Mouse (Mus musculus) lung, embryonic 14.5 days (tissue): ENCODE results near the gene Tmem268. TPM values are rescaled to one million over a fixed set of nuclear protein-coding genes. Genes with fewer than 3 reads are reported as not detected.

Experiments
- ATAC-seq: fragments of 200-750 bp; cut with Nextera tagmentation; 2 replicates; pipeline ENCODE4 v1.8.0; 2017; ENCODE audit warnings: mild to moderate bottlenecking, moderate TSS enrichment, moderate library complexity; ENCODE audit not compliant: insufficient read depth
- DNase-seq: peaks from one replicate; pipeline ENCODE4 v3.0.0-alpha.2; 2015
- H3K27ac ChIP-seq: fragments of 300-500 bp; sonication (generic); 2 replicates; pipeline ENCODE4 v1.5.1; 2014; ENCODE audit warnings: low read depth, mild to moderate bottlenecking, moderate library complexity
- H3K27me3 ChIP-seq: fragments of 300-500 bp; sonication (generic); 2 replicates; pipeline ENCODE4 v1.6.1; 2014; ENCODE audit warnings: low read length, control low read depth; ENCODE audit not compliant: insufficient read depth
- H3K36me3 ChIP-seq: fragments of 300-500 bp; sonication (generic); 2 replicates; pipeline ENCODE4 v1.6.1; 2014; ENCODE audit warnings: control low read depth; ENCODE audit not compliant: insufficient read depth
- H3K4me1 ChIP-seq: fragments of 300-500 bp; sonication (generic); 2 replicates; pipeline ENCODE4 v1.6.1; 2014; ENCODE audit warnings: antibody characterized with exemption, control low read depth; ENCODE audit not compliant: insufficient read depth
- H3K4me2 ChIP-seq: fragments of 300-500 bp; sonication (generic); 2 replicates; pipeline ENCODE4 v1.6.1; 2014; ENCODE audit warnings: mild to moderate bottlenecking
- H3K4me3 ChIP-seq: fragments of 300-500 bp; sonication (generic); 2 replicates; pipeline ENCODE4 v1.5.1; 2014; ENCODE audit warnings: low read depth, low read length
- H3K9ac ChIP-seq: fragments of 300-500 bp; sonication (generic); 2 replicates; pipeline ENCODE4 v1.6.1; 2014
- H3K9me3 ChIP-seq: fragments of 300-500 bp; sonication (generic); 2 replicates; pipeline ENCODE4 v1.6.1; 2016; ENCODE audit warnings: low read depth, low read length, control low read depth
- CTCF ChIP-seq: IDR thresholded peaks from 2 replicates; pipeline ENCODE4 v1.5.1; 2016; ENCODE audit warnings: antibody characterized with exemption, low read depth
- WGBS: fragments of 180-500 bp; shearing (Covaris S2); extraction: QIAGEN DNeasy Blood & Tissue Kit; methylation state at CpG from one replicate; pipeline ENCODE4 v1.1.7; 2014; 5-methylcytosine and 5-hydroxymethylcytosine counted together
- polyA plus RNA-seq: library from polyadenylated mRNA; unstranded; fragments of >200 nt; fragmentation: Nextera tagmentation; extraction: Ambion mirVana; gene quantifications from 2 replicates; pipeline ENCODE4 v1.2.1, GENCODE M21; 2014

Gene Tmem268
- polyA plus RNA-seq, 1 experiment from 2014 or later: 8.2 TPM

GRCm38 (mm10) chr4:63530409-63530808 is 28.2 kb upstream of the Tmem268 start:
- no peak overlapping the region for H3K9ac ChIP-seq
- TF ChIP-seq CTCF: no peak
- DNase-seq (no peak), ATAC-seq (no peak)
- H3K9me3 ChIP-seq: no peaks in the 10 kb centered on the region
- no peak overlapping the region for H3K4me2 ChIP-seq
- no peak overlapping the region for H3K27ac ChIP-seq
- H3K4me1 ChIP-seq: no peaks in the 10 kb centered on the region
- H3K27me3 ChIP-seq: no peaks in the 10 kb centered on the region; the same call in 1 of the 2 replicates
- WGBS: 63% methylated on average over 7 of the region's 7 CpGs
- H3K36me3 ChIP-seq: no peaks in the 10 kb centered on the region
- no peak overlapping the region for H3K4me3 ChIP-seq

- WGBS: 72% methylated on average over 4 of the region's 4 CpGs
These were observed 21.0 kb upstream of the Tmem268 start for GRCm38 (mm10) chr4:63537602-63538001.

GRCm38 (mm10) chr4:63542209-63542608 is 16.4 kb upstream of the Tmem268 start:
- H3K4me3 ChIP-seq: no peak overlapping the region
- H3K4me1 ChIP-seq: peaks cover 13% of the 10 kb centered on the region
- WGBS: 36% methylated on average over 2 of the region's 2 CpGs
- H3K9ac ChIP-seq: no peak overlapping the region
- H3K4me2 ChIP-seq: no peak overlapping the region
- no peaks in the 10 kb centered on the region for H3K9me3 ChIP-seq
- ATAC-seq: no peak
- no peak for TF ChIP-seq CTCF
- no peaks in the 10 kb centered on the region for H3K36me3 ChIP-seq
- H3K27ac ChIP-seq: no peak overlapping the region
- DNase-seq: no peak
- no peaks in the 10 kb centered on the region for H3K27me3 ChIP-seq

More at GRCm38 (mm10) chr4:63537602-63538001, 21.0 kb upstream of the Tmem268 start:
- ATAC-seq: no peak
- Histone ChIP-seq H3K9ac (no peak overlapping the region), H3K36me3 (no peaks in the 10 kb centered on the region), H3K4me3 (no peak overlapping the region), H3K9me3 (no peaks in the 10 kb centered on the region), H3K27me3 (no peaks in the 10 kb centered on the region), H3K4me2 (no peak overlapping the region), H3K4me1 (no peaks in the 10 kb centered on the region), H3K27ac (no peak overlapping the region)
- no peak for DNase-seq
- TF ChIP-seq CTCF: no peak

GRCm38 (mm10) chr4:63543746-63544493 is 14.7 kb upstream of the Tmem268 start:
- Histone ChIP-seq H3K9me3 (no peaks in the 10 kb centered on the region), H3K27me3 (no peaks in the 10 kb centered on the region), H3K36me3 (peaks cover 14% of the 10 kb centered on the region), H3K4me1 (peaks cover 13% of the 10 kb centered on the region), H3K9ac (no peak overlapping the region), H3K4me2 (peak overlapping the region; percentile 55), H3K4me3 (peak overlapping the region; percentile 90), H3K27ac (0 out of 2 replicates have a peak overlapping the region, but pooled peaks have one; percentile 4)
- no peak for DNase-seq
- TF ChIP-seq CTCF: peak; percentile 29
- WGBS: 44% methylated on average over 10 of the region's 10 CpGs
- peak; percentile 65 for ATAC-seq

GRCm38 (mm10) chr4:63544494-63545230 is 13.9 kb upstream of the Tmem268 start, which contains the start of gene Atp6v1g1:
Gene Atp6v1g1, plus strand, starts transcription at chr4:63544772.
- WGBS: under 1% methylated on average over 57 of the region's 57 CpGs
- Histone ChIP-seq H3K9me3 (no peaks in the 10 kb centered on the region), H3K27me3 (no peaks in the 10 kb centered on the region), H3K4me3 (peak within 1 kb of the TSS; percentile 90), H3K9ac (peak within 1 kb of the TSS; percentile 89), H3K4me1 (peaks cover 13% of the 10 kb centered on the region), H3K4me2 (peak within 1 kb of the TSS; percentile 88), H3K36me3 (peaks cover 21% of the 10 kb centered on the region), H3K27ac (peak within 1 kb of the TSS; percentile 79; the same call in 1 of the 2 replicates)
- peak; percentile 95 for ATAC-seq
- peak; percentile 97 for DNase-seq
- no peak for TF ChIP-seq CTCF

- H3K4me1 ChIP-seq: peaks cover 13% of the 10 kb centered on the region
- H3K4me2 ChIP-seq: peak overlapping the region; percentile 88
- no peaks in the 10 kb centered on the region for H3K9me3 ChIP-seq
- H3K27me3 ChIP-seq: no peaks in the 10 kb centered on the region
- peak overlapping the region; percentile 79; the same call in 1 of the 2 replicates for H3K27ac ChIP-seq
- H3K9ac ChIP-seq: peak overlapping the region; percentile 89
- no peak for TF ChIP-seq CTCF
- peak; percentile 26 for DNase-seq
- peak overlapping the region; percentile 90 for H3K4me3 ChIP-seq
- WGBS: 17% methylated on average over 26 of the region's 26 CpGs
- H3K36me3 ChIP-seq: peaks cover 23% of the 10 kb centered on the region
- ATAC-seq: no peak; the same call in 1 of the 2 replicates
These were observed 13.2 kb upstream of the Tmem268 start for GRCm38 (mm10) chr4:63545231-63545958.
